Mouse (Mus musculus): ENCODE data around the gene Susd2. TPM values are rescaled to one million over a fixed set of nuclear protein-coding genes. Genes with fewer than 3 reads are reported as not detected.

Susd2 gene
- polyA plus RNA-seq (2012; rRNA removed) = 19.1 and 261 TPM in 2 replicates

DNA sequence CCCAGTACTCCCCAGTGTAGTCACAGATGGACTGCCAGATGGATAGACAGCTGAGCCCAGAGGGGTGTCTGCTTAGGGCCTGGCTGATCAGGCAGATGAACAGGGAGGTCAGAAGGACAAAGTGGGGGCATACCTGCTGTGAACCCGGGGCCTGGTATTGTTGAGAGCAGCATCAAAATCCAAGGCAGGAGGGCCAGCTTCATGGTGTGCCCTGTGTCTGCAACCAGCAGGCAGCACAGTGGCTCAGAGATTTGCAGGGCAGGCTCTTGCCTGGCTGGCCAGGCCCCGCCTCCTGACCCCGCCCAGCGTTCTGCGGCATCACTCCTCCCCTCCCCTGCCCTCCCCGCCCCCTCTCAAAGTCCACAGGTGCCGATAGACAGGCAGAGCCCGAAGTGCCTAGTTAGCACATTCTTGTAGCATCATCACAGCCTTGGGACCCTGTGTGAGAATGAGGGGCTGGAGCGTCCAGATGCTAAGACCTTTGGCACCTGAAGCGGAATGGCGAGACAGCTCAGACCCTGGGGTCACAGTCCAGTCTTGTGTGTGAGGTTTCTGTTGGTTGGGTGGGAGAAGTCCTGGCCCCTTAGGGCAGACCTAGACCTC lies at the start of gene Susd2:
Susd2 (minus strand) TSS at position 268 of the 603 bp plus-strand sequence.
- Histone ChIP-seq H3K27ac (ENCODE audit: insufficient read depth, low read depth, low read length) (peak within 1 kb of the TSS; percentile 79), H3K27me3 (ENCODE audit: control insufficient read depth, insufficient read depth, low read length) (no peaks in the 10 kb centered on the region), H3K4me3 (ENCODE audit: low read depth, low read length) (peak within 1 kb of the TSS; percentile 55), H3K36me3 (ENCODE audit: control insufficient read depth, insufficient read depth, low read length) (peaks cover 21% of the 10 kb centered on the region), H3K4me1 (ENCODE audit: control insufficient read depth, insufficient read depth, insufficient read length, low read length) (peaks cover 24% of the 10 kb centered on the region)
- TF ChIP-seq POLR2A (IDR thresholded peaks at IDR 0.05; ENCODE audit: low read depth, low read length) (no peak; the same call in 1 of the 2 replicates), CTCF (IDR thresholded peaks at IDR 0.05; ENCODE audit: extremely low read depth, insufficient read length, insufficient replicate concordance, low read depth, low read length) (no peak)
- WGBS = 4% methylated on average over 11 of the region's 11 CpGs

DNA sequence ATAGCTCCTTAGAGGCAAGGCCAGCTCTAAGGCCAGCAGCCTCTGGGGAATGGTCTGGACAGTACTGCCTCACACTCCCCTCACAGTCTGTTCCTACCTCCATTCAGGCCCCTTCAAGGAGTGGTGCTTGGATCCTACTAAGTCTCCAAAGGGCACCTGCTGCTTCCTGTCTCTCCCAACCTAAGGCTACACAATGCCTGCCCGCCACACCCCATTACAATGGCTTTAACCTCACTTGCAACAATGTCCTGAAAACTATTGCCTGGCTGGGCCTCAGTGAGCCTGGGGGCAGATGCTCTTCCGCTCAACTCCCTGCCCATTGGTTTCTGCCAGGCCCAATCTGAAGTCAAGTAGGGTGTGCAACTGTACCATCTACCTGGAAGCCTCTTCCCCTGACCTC lies 44.8 kb upstream of the Susd2 start:
- Histone ChIP-seq H3K4me1 (ENCODE audit: control insufficient read depth, insufficient read depth, insufficient read length, low read length) (peaks cover 7% of the 10 kb centered on the region; the same call in 1 of the 2 replicates), H3K4me3 (ENCODE audit: low read depth, low read length) (no peak overlapping the region), H3K27me3 (ENCODE audit: control insufficient read depth, insufficient read depth, low read length) (no peaks in the 10 kb centered on the region), H3K36me3 (ENCODE audit: control insufficient read depth, insufficient read depth, low read length) (peaks cover 49% of the 10 kb centered on the region), H3K27ac (ENCODE audit: insufficient read depth, low read depth, low read length) (no peak overlapping the region)
- WGBS = 96% methylated on average over 2 of the region's 2 CpGs
- TF ChIP-seq POLR2A (IDR thresholded peaks at IDR 0.05; ENCODE audit: low read depth, low read length) = no peak
- no peak for TF ChIP-seq CTCF (IDR thresholded peaks at IDR 0.05; ENCODE audit: extremely low read depth, insufficient read length, insufficient replicate concordance, low read depth, low read length)

DNA sequence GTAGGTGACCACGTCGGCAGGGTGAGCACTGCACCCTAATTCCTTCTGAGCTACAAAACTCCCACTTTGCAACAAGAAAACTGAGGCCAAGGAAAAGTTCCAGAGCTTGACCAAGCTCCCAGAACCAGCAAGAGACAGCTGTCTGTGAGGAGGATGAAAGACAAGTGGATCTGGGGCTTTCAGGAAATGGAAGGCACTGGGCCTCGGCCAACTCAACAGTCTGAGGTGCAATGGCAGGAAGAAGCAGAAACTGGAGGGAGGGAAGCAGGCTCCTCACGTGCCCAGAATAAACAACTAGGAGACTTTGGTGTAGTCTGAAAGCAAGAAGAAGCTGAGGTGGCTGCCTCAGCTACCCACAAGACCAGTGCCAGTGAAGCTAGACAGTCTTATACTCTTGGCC lies 42.9 kb upstream of the Susd2 start:
- TF ChIP-seq CTCF (IDR thresholded peaks at IDR 0.05; ENCODE audit: extremely low read depth, insufficient read length, insufficient replicate concordance, low read depth, low read length) = no peak
- TF ChIP-seq POLR2A (IDR thresholded peaks at IDR 0.05; ENCODE audit: low read depth, low read length) = no peak
- 68% methylated on average over 4 of the region's 4 CpGs for WGBS

DNA sequence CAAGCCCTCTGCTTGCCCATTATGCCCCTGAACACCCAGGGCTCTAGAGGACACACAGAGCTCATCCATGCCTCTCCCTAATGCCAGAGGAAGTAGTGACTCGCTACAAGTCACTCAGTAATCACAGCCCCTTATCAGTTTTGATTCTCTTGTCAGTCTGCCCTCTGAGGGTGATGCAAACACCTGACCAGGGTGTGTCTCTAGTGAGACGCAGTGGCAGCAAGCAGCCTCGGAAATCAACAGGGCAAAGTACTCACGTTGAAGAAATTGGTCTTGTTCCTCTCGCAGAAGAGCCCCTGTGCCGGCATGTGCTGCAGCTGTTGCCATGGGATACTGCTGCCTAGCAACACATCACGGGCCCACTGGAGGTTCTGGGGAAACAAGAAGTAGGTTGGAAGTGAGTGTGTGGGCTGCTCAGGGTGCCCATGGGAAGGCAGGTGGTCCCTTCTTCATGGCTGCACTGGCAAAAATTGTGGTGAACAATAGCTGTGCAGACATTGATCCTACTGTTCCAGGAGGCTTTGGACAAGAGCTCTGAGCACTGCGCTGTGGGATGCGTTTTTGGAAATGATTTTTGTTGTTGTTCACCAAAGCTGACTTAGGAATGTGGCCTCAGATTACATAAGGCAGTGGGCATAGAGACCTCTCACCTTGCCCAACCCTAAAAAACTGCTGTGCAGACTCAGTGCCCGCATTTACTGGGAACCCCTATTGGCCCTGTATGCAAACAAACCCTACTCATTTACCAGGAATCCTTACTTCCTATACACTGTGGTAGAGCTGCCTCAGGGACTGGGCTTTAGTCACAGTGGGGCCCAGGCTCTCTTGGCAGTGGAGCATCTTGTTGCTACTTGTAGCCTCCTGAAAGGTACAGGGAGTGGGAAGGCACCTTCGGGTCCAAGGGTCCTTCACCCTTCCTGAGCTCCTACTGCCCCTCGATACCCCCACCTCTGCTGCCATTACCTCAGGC lies 40.5 kb upstream of the Susd2 start:
- TF ChIP-seq CTCF (IDR thresholded peaks at IDR 0.05; ENCODE audit: extremely low read depth, insufficient read length, insufficient replicate concordance, low read depth, low read length) = no peak
- no peak for TF ChIP-seq POLR2A (IDR thresholded peaks at IDR 0.05; ENCODE audit: low read depth, low read length)
- Histone ChIP-seq H3K36me3 (ENCODE audit: control insufficient read depth, insufficient read depth, low read length) (peaks cover 30% of the 10 kb centered on the region), H3K4me1 (ENCODE audit: control insufficient read depth, insufficient read depth, insufficient read length, low read length) (peaks cover 8% of the 10 kb centered on the region; the same call in 1 of the 2 replicates), H3K4me3 (ENCODE audit: low read depth, low read length) (no peak overlapping the region), H3K27ac (ENCODE audit: insufficient read depth, low read depth, low read length) (peak overlapping the region; percentile 1; the same call in 1 of the 2 replicates), H3K27me3 (ENCODE audit: control insufficient read depth, insufficient read depth, low read length) (no peaks in the 10 kb centered on the region)
- WGBS = 48% methylated on average over 12 of the region's 12 CpGs

More for the DNA sequence above, 42.9 kb upstream of the Susd2 start:
- Histone ChIP-seq H3K36me3 (ENCODE audit: control insufficient read depth, insufficient read depth, low read length) (peaks cover 43% of the 10 kb centered on the region), H3K27me3 (ENCODE audit: control insufficient read depth, insufficient read depth, low read length) (no peaks in the 10 kb centered on the region), H3K4me1 (ENCODE audit: control insufficient read depth, insufficient read depth, insufficient read length, low read length) (peaks cover 8% of the 10 kb centered on the region; the same call in 1 of the 2 replicates), H3K27ac (ENCODE audit: insufficient read depth, low read depth, low read length) (no peak overlapping the region), H3K4me3 (ENCODE audit: low read depth, low read length) (no peak overlapping the region)

DNA sequence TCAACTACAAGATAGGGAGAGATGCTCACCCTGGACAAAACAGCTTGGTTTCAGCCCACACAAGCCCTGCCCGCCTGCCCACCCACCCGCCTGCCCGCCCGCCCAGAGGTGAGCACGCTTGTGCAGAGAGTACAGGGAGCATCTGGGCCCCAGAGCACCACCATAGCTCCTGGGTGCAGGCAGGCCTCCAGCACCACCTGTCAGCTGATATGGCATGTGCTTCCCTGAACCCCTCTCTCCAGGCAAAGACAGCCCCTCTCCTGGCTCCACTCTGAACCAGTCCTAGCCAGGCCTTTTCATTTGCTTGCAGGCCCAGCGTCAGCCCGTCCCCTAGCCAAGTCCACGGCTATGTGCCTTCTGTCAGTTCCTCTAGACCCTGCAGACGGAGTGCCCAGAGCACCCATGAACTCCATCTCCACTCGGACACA lies 36.8 kb upstream of the Susd2 start:
- 94% methylated on average over 10 of the region's 10 CpGs for WGBS
- Histone ChIP-seq H3K36me3 (ENCODE audit: control insufficient read depth, insufficient read depth, low read length) (peaks cover 14% of the 10 kb centered on the region), H3K4me3 (ENCODE audit: low read depth, low read length) (no peak overlapping the region), H3K27ac (ENCODE audit: insufficient read depth, low read depth, low read length) (no peak overlapping the region), H3K4me1 (ENCODE audit: control insufficient read depth, insufficient read depth, insufficient read length, low read length) (peaks cover 17% of the 10 kb centered on the region; the same call in 1 of the 2 replicates), H3K27me3 (ENCODE audit: control insufficient read depth, insufficient read depth, low read length) (no peaks in the 10 kb centered on the region)
- no peak for TF ChIP-seq CTCF (IDR thresholded peaks at IDR 0.05; ENCODE audit: extremely low read depth, insufficient read length, insufficient replicate concordance, low read depth, low read length)
- no peak for TF ChIP-seq POLR2A (IDR thresholded peaks at IDR 0.05; ENCODE audit: low read depth, low read length)

DNA sequence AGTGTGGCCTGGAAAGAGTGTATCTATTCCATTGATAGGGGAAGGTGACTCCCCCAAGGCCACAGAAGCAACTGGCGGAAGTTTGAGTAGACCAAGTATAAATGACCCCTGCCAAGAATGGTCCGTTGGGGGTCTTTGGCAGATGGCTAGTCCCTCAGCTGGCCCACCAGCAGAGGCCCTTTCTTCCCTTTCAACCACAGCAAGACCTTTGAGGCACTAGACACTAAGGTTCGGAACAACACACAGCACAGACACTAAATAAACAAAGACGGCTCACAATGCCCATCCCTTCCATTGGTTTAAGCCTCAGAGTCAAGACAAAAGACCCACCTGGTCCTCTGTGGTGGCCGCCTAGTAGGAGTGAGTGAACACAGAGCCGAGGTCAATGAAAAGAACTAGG lies 35.4 kb upstream of the Susd2 start:
- H3K27ac ChIP-seq (ENCODE audit: insufficient read depth, low read depth, low read length) = no peak overlapping the region
- TF ChIP-seq CTCF (IDR thresholded peaks at IDR 0.05; ENCODE audit: extremely low read depth, insufficient read length, insufficient replicate concordance, low read depth, low read length) (no peak), POLR2A (IDR thresholded peaks at IDR 0.05; ENCODE audit: low read depth, low read length) (no peak)
- WGBS = 94% methylated on average over 6 of the region's 6 CpGs
- peaks cover 14% of the 10 kb centered on the region for H3K36me3 ChIP-seq (ENCODE audit: control insufficient read depth, insufficient read depth, low read length)
- H3K4me3 ChIP-seq (ENCODE audit: low read depth, low read length) = no peak overlapping the region
- H3K4me1 ChIP-seq (ENCODE audit: control insufficient read depth, insufficient read depth, insufficient read length, low read length) = peaks cover 15% of the 10 kb centered on the region; the same call in 1 of the 2 replicates
- H3K27me3 ChIP-seq (ENCODE audit: control insufficient read depth, insufficient read depth, low read length) = no peaks in the 10 kb centered on the region

DNA sequence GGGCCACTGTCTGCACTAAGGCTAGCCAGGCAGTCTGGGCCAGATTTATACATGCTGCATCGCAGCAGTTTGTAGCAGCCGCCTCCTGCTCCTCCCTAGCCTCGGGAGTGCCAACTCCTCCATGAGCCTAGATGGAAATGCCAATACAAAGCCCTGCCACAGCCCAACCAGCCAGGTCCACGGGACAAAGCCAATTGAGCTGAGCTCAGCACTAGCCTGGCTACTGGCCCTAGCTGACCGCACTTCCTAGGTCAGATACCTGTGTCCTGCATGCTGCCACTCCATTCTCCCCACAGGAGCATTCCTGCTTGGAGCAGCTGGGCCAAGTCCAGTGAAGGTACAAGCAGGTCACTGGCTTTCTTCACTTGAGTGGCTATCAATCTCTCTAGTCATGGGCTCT lies 34.2 kb upstream of the Susd2 start:
- TF ChIP-seq POLR2A (IDR thresholded peaks at IDR 0.05; ENCODE audit: low read depth, low read length) = no peak
- TF ChIP-seq CTCF (IDR thresholded peaks at IDR 0.05; ENCODE audit: extremely low read depth, insufficient read length, insufficient replicate concordance, low read depth, low read length) = no peak
- WGBS = 88% methylated on average over 5 of the region's 5 CpGs
- H3K4me1 ChIP-seq (ENCODE audit: control insufficient read depth, insufficient read depth, insufficient read length, low read length) = peaks cover 9% of the 10 kb centered on the region; the same call in 1 of the 2 replicates
- no peaks in the 10 kb centered on the region for H3K27me3 ChIP-seq (ENCODE audit: control insufficient read depth, insufficient read depth, low read length)
- peaks cover 8% of the 10 kb centered on the region for H3K36me3 ChIP-seq (ENCODE audit: control insufficient read depth, insufficient read depth, low read length)
- no peak overlapping the region for H3K27ac ChIP-seq (ENCODE audit: insufficient read depth, low read depth, low read length)
- H3K4me3 ChIP-seq (ENCODE audit: low read depth, low read length) = no peak overlapping the region
